Mouse (Mus musculus) stomach, embryonic 15.5 days (tissue): ENCODE measurements around the gene Bak1. TPM values are rescaled to one million over a fixed set of nuclear protein-coding genes. Genes with fewer than 3 reads are reported as not detected.

Source experiments
- ATAC-seq: fragments of 200-750 bp; cut with Nextera tagmentation; 2 replicates; pipeline ENCODE4 v1.8.0; 2017; ENCODE audit warnings: low read depth, moderate number of reproducible peaks, moderate TSS enrichment; ENCODE audit not compliant: insufficient read depth, low FRiP score
- H3K27ac ChIP-seq: fragments of 300-500 bp; sonication (generic); 2 replicates; pipeline ENCODE4 v1.5.1; 2015; ENCODE audit warnings: mild to moderate bottlenecking, inconsistent platforms
- H3K27me3 ChIP-seq: fragments of 300-500 bp; sonication (generic); replicated peaks from 2 replicates; pipeline ENCODE4 v1.6.1; 2015; ENCODE audit warnings: inconsistent platforms
- H3K36me3 ChIP-seq: fragments of 300-500 bp; sonication (generic); 2 replicates; pipeline ENCODE4 v1.6.1; 2015; ENCODE audit warnings: inconsistent platforms
- H3K4me1 ChIP-seq: fragments of 300-500 bp; sonication (generic); 2 replicates; pipeline ENCODE4 v1.6.1; 2015; ENCODE audit warnings: inconsistent platforms
- H3K4me2 ChIP-seq: fragments of 300-500 bp; sonication (generic); 2 replicates; pipeline ENCODE4 v1.6.1; 2015; ENCODE audit warnings: mild to moderate bottlenecking, inconsistent platforms
- H3K4me3 ChIP-seq: fragments of 300-500 bp; sonication (generic); replicated peaks from 2 replicates; pipeline ENCODE4 v1.5.1; 2015; ENCODE audit warnings: inconsistent platforms
- H3K9ac ChIP-seq: fragments of 300-500 bp; sonication (generic); 2 replicates; pipeline ENCODE4 v1.6.1; 2015; ENCODE audit warnings: inconsistent platforms
- H3K9me3 ChIP-seq: fragments of 300-500 bp; sonication (generic); 2 replicates; pipeline ENCODE4 v1.6.1; 2016; ENCODE audit warnings: inconsistent platforms
- WGBS: fragments of 180-500 bp; shearing (Covaris S2); methylation state at CpG from one replicate; pipeline ENCODE4 v1.1.7; 2015; 5-methylcytosine and 5-hydroxymethylcytosine counted together
- polyA plus RNA-seq: library from polyadenylated mRNA; unstranded; fragments of >200 nt; fragmentation: Nextera tagmentation; extraction: Ambion mirVana; gene quantifications from 2 replicates; pipeline ENCODE4 v1.2.1, GENCODE M21; 2015

Gene Bak1
- polyA plus RNA-seq, 1 experiment from 2014 or later = 4.6 TPM

- no peaks in the 10 kb centered on the region for H3K36me3 ChIP-seq
- H3K4me2 ChIP-seq = no peak overlapping the region
- H3K27me3 ChIP-seq = no peaks in the 10 kb centered on the region
- H3K9me3 ChIP-seq = no peaks in the 10 kb centered on the region
- no peak overlapping the region for H3K4me3 ChIP-seq
- H3K27ac ChIP-seq = peak overlapping the region; percentile 62; the same call in 1 of the 2 replicates
- 65% methylated on average over 7 of the region's 7 CpGs for WGBS
- no peak overlapping the region for H3K9ac ChIP-seq
- peaks cover 40% of the 10 kb centered on the region for H3K4me1 ChIP-seq
- peak; percentile 52 for ATAC-seq
These were observed 37.3 kb upstream of the Bak1 start for GRCm38 (mm10) chr17:27066065-27066464.

- no peaks in the 10 kb centered on the region for H3K9me3 ChIP-seq
- H3K27me3 ChIP-seq = no peaks in the 10 kb centered on the region
- H3K4me1 ChIP-seq = peaks cover 39% of the 10 kb centered on the region
- no peaks in the 10 kb centered on the region for H3K36me3 ChIP-seq
- WGBS = 42% methylated on average over 2 of the region's 2 CpGs
- no peak overlapping the region for H3K4me3 ChIP-seq
- no peak overlapping the region for H3K9ac ChIP-seq
- H3K4me2 ChIP-seq = peak overlapping the region; percentile 31
- peak overlapping the region; percentile 70 for H3K27ac ChIP-seq
- ATAC-seq = no peak; the same call in 1 of the 2 replicates
These were observed 35.4 kb upstream of the Bak1 start for GRCm38 (mm10) chr17:27064195-27064594.

DNA sequence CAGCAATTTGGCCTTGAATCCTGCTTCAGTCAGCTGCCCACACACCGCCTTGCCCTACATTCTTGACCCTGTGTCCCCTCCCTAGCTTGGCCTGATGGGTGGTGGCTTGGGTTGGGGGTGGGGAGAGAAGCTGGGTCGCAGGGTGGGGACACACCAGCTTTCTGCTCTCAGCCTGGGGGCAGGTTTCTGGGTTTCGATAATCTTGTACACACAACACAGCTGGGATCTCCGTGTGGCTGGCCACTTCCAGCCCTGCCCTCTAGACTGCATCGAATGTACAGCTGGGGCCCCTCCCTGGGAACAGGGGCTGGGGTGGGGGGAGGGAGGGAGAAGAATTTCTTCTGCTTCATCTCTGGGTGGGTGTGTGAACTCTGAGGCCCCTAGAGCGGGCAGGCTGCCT lies 34.9 kb upstream of the Bak1 start:
- 21% methylated on average over 6 of the region's 6 CpGs for WGBS
- no peak overlapping the region for H3K4me3 ChIP-seq
- no peak overlapping the region for H3K9ac ChIP-seq
- peak; percentile 79 for ATAC-seq
- H3K27ac ChIP-seq = peak overlapping the region; percentile 70
- no peaks in the 10 kb centered on the region for H3K27me3 ChIP-seq
- no peaks in the 10 kb centered on the region for H3K9me3 ChIP-seq
- peak overlapping the region; percentile 31 for H3K4me2 ChIP-seq
- H3K4me1 ChIP-seq = peaks cover 38% of the 10 kb centered on the region
- H3K36me3 ChIP-seq = no peaks in the 10 kb centered on the region

DNA sequence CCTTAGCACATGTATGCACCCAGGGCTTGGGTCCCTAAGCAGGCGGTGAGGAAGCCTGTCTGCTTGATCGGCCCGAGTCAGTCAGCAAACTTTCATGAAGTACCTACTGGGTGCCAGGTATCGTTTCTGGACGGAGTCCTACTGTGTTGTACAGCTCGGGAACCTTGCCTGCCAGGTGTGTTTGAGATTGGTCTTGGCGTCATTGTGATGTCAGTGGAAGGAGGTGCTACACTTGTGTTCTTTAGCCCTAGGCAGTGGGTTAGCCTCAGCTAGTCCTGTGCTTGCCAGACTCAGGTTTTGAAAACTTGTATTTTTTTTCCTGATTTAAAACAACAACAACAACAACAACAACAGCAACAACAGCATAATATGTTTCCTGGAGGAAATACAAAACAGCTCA lies 33.9 kb upstream of the Bak1 start:
- Histone ChIP-seq H3K4me1 (peaks cover 45% of the 10 kb centered on the region), H3K4me3 (no peak overlapping the region), H3K27me3 (no peaks in the 10 kb centered on the region), H3K9ac (no peak overlapping the region), H3K9me3 (no peaks in the 10 kb centered on the region), H3K4me2 (no peak overlapping the region), H3K36me3 (no peaks in the 10 kb centered on the region), H3K27ac (peak overlapping the region; percentile 70)
- WGBS = 87% methylated on average over 7 of the region's 7 CpGs
- ATAC-seq = no peak

DNA sequence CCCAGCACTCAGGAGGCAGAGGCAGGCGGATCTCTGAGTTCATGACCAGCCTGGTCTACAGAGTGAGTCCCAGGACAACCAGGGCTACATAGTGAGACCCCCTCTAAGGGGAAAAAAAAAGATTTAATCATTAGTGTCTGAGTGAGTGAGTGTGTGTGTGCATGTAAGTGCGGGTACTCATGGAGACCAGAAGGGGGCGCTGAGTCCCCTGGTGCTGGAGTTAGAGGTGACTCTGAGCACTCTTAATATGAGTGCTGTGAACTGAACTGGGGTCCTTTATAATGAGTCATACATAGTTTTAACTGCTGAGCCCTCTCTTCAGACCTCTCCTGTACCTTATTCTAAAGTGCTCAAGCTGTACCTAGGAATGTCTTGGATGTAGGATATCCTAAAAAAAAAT lies 32.9 kb upstream of the Bak1 start:
- no peak for ATAC-seq
- no peak overlapping the region for H3K9ac ChIP-seq

GRCm38 (mm10) chr17:27060698-27061097 lies 31.9 kb upstream of the Bak1 start:
- no peak overlapping the region for H3K4me3 ChIP-seq
- no peaks in the 10 kb centered on the region for H3K36me3 ChIP-seq
- H3K4me2 ChIP-seq = peak overlapping the region; percentile 97
- H3K4me1 ChIP-seq = peaks cover 42% of the 10 kb centered on the region
- no peak overlapping the region for H3K27ac ChIP-seq
- no peaks in the 10 kb centered on the region for H3K9me3 ChIP-seq
- no peak overlapping the region for H3K9ac ChIP-seq
- H3K27me3 ChIP-seq = no peaks in the 10 kb centered on the region
- WGBS = 53% methylated on average over 8 of the region's 8 CpGs
- ATAC-seq = no peak

More for the DNA sequence above, 32.9 kb upstream of the Bak1 start:
- H3K4me3 ChIP-seq = no peak overlapping the region
- no peaks in the 10 kb centered on the region for H3K27me3 ChIP-seq
- H3K4me1 ChIP-seq = peaks cover 48% of the 10 kb centered on the region
- no peak overlapping the region for H3K27ac ChIP-seq
- no peaks in the 10 kb centered on the region for H3K36me3 ChIP-seq
- H3K4me2 ChIP-seq = no peak overlapping the region
- 93% methylated on average over 3 of the region's 3 CpGs for WGBS
- H3K9me3 ChIP-seq = no peaks in the 10 kb centered on the region

- Histone ChIP-seq H3K4me3 (peak overlapping the region; percentile 68), H3K4me1 (peaks cover 21% of the 10 kb centered on the region; the same call in 1 of the 2 replicates), H3K9ac (peak overlapping the region; percentile 62), H3K27ac (peak overlapping the region; percentile 95), H3K27me3 (no peaks in the 10 kb centered on the region), H3K4me2 (peak overlapping the region; percentile 97), H3K36me3 (no peaks in the 10 kb centered on the region), H3K9me3 (no peaks in the 10 kb centered on the region)
- ATAC-seq = no peak
- WGBS = 3% methylated on average over 24 of the region's 24 CpGs
These were observed 28.8 kb upstream of the Bak1 start for GRCm38 (mm10) chr17:27057517-27058055.

GRCm38 (mm10) chr17:27056812-27057516 lies 28.2 kb upstream of the Bak1 start, which contains the start of gene Itpr3:
Gene Itpr3 (plus strand): TSS chr17:27057304.
- peak within 1 kb of the TSS; percentile 97 for H3K4me2 ChIP-seq
- WGBS = under 1% methylated on average over 66 of the region's 66 CpGs
- peak within 1 kb of the TSS; percentile 62 for H3K9ac ChIP-seq
- H3K4me1 ChIP-seq = peaks cover 24% of the 10 kb centered on the region
- peak within 1 kb of the TSS; percentile 95 for H3K27ac ChIP-seq
- H3K36me3 ChIP-seq = no peaks in the 10 kb centered on the region
- no peaks in the 10 kb centered on the region for H3K9me3 ChIP-seq
- ATAC-seq = peak; percentile 78
- peak within 1 kb of the TSS; percentile 68 for H3K4me3 ChIP-seq
- H3K27me3 ChIP-seq = no peaks in the 10 kb centered on the region

- H3K27ac ChIP-seq = peak overlapping the region; percentile 95
- under 1% methylated on average over 13 of the region's 13 CpGs for WGBS
- H3K4me3 ChIP-seq = peak overlapping the region; percentile 68
- H3K4me2 ChIP-seq = peak overlapping the region; percentile 97
- no peaks in the 10 kb centered on the region for H3K9me3 ChIP-seq
- peaks cover 31% of the 10 kb centered on the region for H3K4me1 ChIP-seq
- H3K27me3 ChIP-seq = no peaks in the 10 kb centered on the region
- peak; percentile 67 for ATAC-seq
- H3K36me3 ChIP-seq = no peaks in the 10 kb centered on the region
- H3K9ac ChIP-seq = no peak overlapping the region
These were observed 27.4 kb upstream of the Bak1 start for GRCm38 (mm10) chr17:27056170-27056569.

DNA sequence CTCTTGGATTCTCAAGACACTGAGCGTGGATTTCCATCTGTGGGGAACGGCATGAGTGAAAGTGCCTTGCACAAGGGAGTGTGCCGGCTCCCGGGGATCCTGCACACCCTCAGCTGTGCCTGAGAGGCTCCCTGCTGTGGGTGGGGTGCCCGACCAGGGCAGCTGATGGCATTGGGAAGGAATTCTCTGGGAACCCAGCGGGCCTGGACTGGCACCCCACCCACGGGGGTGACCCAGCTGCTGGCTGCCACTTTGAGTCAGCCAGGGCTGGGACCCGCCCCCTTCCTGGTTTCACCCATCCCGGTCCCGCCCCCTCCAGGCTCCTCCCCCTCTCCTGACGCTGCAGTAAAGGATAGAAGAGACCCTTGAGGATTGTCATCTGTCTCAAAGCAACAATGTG lies 22.7 kb upstream of the Bak1 start:
- Histone ChIP-seq H3K27me3 (no peaks in the 10 kb centered on the region), H3K27ac (peak overlapping the region; percentile 55), H3K9ac (no peak overlapping the region), H3K36me3 (no peaks in the 10 kb centered on the region), H3K9me3 (no peaks in the 10 kb centered on the region), H3K4me2 (peak overlapping the region; percentile 37; the same call in 1 of the 2 replicates), H3K4me3 (no peak overlapping the region), H3K4me1 (peaks cover 28% of the 10 kb centered on the region)
- ATAC-seq = peak; percentile 36; the same call in 1 of the 2 replicates
- 22% methylated on average over 9 of the region's 11 CpGs for WGBS

DNA sequence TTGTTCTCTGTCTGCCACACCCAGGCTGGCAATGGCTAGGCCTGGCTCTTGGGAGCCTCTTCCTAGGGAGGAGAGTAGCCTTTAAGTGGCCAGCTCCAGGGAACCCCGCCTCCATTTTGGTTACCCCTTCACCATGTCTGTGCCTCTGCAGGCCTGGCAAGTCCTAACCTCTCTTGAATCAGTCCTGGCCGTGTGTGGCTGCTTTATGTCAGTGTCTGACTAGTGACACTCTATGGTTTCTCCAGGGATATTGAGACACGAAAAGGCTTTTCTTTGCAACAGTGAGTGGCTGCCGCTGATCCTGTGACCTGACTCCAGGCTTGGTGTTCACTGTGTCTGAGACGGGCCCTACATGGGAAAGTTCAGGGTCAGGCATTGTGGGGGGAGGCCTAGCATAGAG lies 22.0 kb upstream of the Bak1 start:
- Histone ChIP-seq H3K9ac (no peak overlapping the region), H3K27ac (peak overlapping the region; percentile 46; the same call in 1 of the 2 replicates), H3K4me3 (no peak overlapping the region), H3K4me2 (0 out of 2 replicates have a peak overlapping the region, but pooled peaks have one; percentile 37), H3K27me3 (no peaks in the 10 kb centered on the region), H3K4me1 (peaks cover 28% of the 10 kb centered on the region), H3K36me3 (no peaks in the 10 kb centered on the region), H3K9me3 (no peaks in the 10 kb centered on the region)
- 66% methylated on average over 5 of the region's 5 CpGs for WGBS
- ATAC-seq = no peak
